Mouse (Mus musculus) megakaryocyte, embryonic 14.5 days (primary cell): ENCODE data around the gene Sox6. TPM values are rescaled to one million over a fixed set of nuclear protein-coding genes. Genes with fewer than 3 reads are reported as not detected.

ENCODE experiments used
- H3K27me3 ChIP-seq: replicated peaks from 2 replicates; pipeline ENCODE3; 2012; ENCODE audit warnings: inconsistent platforms
- H3K36me3 ChIP-seq: replicated peaks from 2 replicates; pipeline ENCODE3; 2012; ENCODE audit warnings: low read length, inconsistent platforms, mixed read lengths
- H3K4me1 ChIP-seq: 2 replicates; pipeline ENCODE4 v1.6.1; 2012; ENCODE audit warnings: inconsistent platforms
- H3K4me3 ChIP-seq: replicated peaks from 2 replicates; pipeline ENCODE3; 2012; ENCODE audit warnings: moderate library complexity, mild to moderate bottlenecking, inconsistent platforms
- H3K9me3 ChIP-seq: 2 replicates; pipeline ENCODE4 v1.6.1; 2012; ENCODE audit warnings: inconsistent platforms
- FLI1 ChIP-seq: IDR thresholded peaks from 2 replicates; pipeline ENCODE4 v1.6.1; 2012; ENCODE audit warnings: low read length, inconsistent platforms, mixed read lengths
- GATA1 ChIP-seq: IDR thresholded peaks from 3 replicates; pipeline ENCODE4 v1.6.1; 2012; ENCODE audit warnings: mixed read lengths, low read length, inconsistent platforms, borderline replicate concordance
- polyA plus RNA-seq: library from polyadenylated mRNA; stranded (reverse); fragments of >175 nt; gene quantifications from 2 replicates; pipeline ENCODE4 v1.2.3, GENCODE M21; 2012; ENCODE audit warnings: low replicate concordance; ENCODE audit not compliant: insufficient read depth

The Sox6 gene
- polyA plus RNA-seq, 1 experiment, result 0.17 TPM

DNA sequence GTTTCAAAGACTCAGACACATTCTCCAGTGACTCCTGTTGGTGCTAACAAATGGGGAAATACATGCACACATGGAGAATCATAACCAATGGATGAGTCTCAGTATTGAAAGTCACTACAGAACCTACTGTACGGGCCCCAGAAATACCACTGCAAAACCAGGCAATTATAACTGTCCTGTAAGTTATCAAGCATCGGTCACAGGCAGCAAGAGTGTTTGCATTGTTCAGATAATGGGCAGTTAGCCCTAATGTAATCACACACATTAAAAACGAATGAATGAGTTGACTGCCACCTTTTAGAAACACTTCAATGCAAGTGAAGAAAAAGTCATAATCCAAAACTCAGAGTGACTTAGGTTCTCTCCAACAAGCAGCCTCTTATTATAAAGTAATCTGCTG is 235.3 kb downstream of the Sox6 start:
- Histone ChIP-seq H3K4me1 (peaks cover 3% of the 10 kb centered on the region; the same call in 1 of the 2 replicates), H3K9me3 (no peaks in the 10 kb centered on the region), H3K27me3 (no peaks in the 10 kb centered on the region), H3K36me3 (no peaks in the 10 kb centered on the region), H3K4me3 (no peak overlapping the region)
- TF ChIP-seq GATA1 (no peak), FLI1 (no peak)

- TF ChIP-seq GATA1 (no peak), FLI1 (no peak)
- Histone ChIP-seq H3K9me3 (no peaks in the 10 kb centered on the region), H3K36me3 (no peaks in the 10 kb centered on the region)
Measured at GRCm38 (mm10) chr7:115794139-115794858, 244.3 kb downstream of the Sox6 start.

GRCm38 (mm10) chr7:115792841-115793240 is 245.8 kb downstream of the Sox6 start:
- no peak for TF ChIP-seq FLI1
- no peak for TF ChIP-seq GATA1
- Histone ChIP-seq H3K4me3 (no peak overlapping the region), H3K27me3 (no peaks in the 10 kb centered on the region), H3K4me1 (no peaks in the 10 kb centered on the region), H3K36me3 (no peaks in the 10 kb centered on the region), H3K9me3 (no peaks in the 10 kb centered on the region)

More at GRCm38 (mm10) chr7:115794139-115794858, 244.3 kb downstream of the Sox6 start:
- Histone ChIP-seq H3K4me1 (no peaks in the 10 kb centered on the region), H3K4me3 (no peak overlapping the region), H3K27me3 (no peaks in the 10 kb centered on the region)

GRCm38 (mm10) chr7:115789116-115789823 is 249.3 kb downstream of the Sox6 start:
- Histone ChIP-seq H3K9me3 (no peaks in the 10 kb centered on the region), H3K4me3 (no peak overlapping the region), H3K27me3 (no peaks in the 10 kb centered on the region), H3K4me1 (no peaks in the 10 kb centered on the region), H3K36me3 (no peaks in the 10 kb centered on the region)
- TF ChIP-seq FLI1 (no peak), GATA1 (no peak)

DNA sequence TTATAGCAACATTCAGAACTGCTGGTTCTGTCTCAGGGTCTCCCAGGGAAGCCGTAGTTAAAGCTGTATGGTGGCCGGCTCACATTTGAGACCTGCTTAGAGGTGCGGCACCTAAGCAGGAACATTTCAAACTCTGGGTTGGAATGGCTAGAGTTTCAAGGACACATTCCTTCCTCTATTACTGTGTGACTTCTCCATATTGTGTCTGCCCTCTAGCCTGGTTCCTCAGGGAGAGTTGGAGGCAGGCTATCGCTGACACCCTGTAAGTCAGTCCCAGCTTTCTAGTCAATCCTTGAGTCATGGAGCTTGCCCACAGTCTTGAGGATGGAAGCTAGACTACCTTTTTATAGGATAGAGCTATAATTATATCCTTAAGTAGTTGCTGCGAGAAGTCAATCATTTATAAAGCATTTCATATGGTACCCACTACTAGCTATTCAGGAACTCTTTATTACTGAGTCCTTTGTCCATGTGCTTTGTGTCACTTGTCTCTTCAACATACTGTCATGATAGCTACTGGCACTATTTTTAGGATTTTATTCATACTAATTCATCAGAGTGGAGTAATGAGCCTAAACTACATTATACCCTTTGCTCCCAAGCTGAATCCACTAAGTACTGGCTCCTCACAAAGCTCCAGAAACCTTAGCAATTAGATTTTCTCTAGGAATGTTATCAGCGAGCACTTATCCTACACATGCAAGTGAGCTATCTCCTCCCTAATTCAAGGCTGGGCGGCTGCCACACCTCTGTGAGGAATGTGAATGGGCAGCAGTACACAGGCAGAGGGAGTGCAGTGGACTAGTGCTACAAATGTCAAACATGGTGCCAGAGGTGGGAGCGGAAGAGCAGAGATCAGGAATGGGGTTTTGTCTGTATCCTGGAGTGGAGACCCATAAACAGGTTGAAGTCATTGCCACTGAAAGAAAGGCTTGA is 254.3 kb downstream of the Sox6 start:
- Histone ChIP-seq H3K27me3 (no peaks in the 10 kb centered on the region), H3K4me3 (no peak overlapping the region), H3K36me3 (no peaks in the 10 kb centered on the region), H3K4me1 (no peaks in the 10 kb centered on the region), H3K9me3 (peaks cover 4% of the 10 kb centered on the region; the same call in 1 of the 2 replicates)
- TF ChIP-seq FLI1 (no peak), GATA1 (no peak)

- Histone ChIP-seq H3K36me3 (no peaks in the 10 kb centered on the region), H3K4me3 (peak overlapping the region; percentile 29), H3K9me3 (peaks cover 4% of the 10 kb centered on the region; the same call in 1 of the 2 replicates), H3K4me1 (no peaks in the 10 kb centered on the region), H3K27me3 (no peaks in the 10 kb centered on the region)
- TF ChIP-seq FLI1, result no peak
- TF ChIP-seq GATA1, result no peak
Measured at GRCm38 (mm10) chr7:115780148-115780547, 258.4 kb downstream of the Sox6 start.

DNA sequence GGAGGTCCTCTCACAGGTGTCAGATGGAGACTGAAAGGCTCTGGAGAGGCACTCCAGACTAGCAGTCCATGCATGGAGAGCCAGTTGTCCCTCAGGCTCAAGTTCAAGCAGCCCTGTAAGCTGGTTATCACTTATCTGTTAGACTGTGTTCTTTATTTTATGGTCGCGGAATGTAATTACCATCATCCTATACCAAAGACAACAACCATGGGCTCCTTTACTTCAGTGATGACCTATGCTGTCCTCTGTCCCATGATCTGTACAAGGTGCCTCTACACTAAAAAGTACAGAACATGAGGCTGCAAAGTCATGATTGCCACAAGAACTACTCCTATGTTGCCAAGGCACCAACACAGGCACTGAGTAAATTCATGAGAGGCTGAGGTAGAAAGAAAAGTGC is 259.1 kb downstream of the Sox6 start:
- H3K4me3 ChIP-seq, result no peak overlapping the region
- no peaks in the 10 kb centered on the region for H3K27me3 ChIP-seq
- no peaks in the 10 kb centered on the region for H3K4me1 ChIP-seq
- peaks cover 4% of the 10 kb centered on the region; the same call in 1 of the 2 replicates for H3K9me3 ChIP-seq
- H3K36me3 ChIP-seq, result no peaks in the 10 kb centered on the region
- no peak for TF ChIP-seq FLI1

DNA sequence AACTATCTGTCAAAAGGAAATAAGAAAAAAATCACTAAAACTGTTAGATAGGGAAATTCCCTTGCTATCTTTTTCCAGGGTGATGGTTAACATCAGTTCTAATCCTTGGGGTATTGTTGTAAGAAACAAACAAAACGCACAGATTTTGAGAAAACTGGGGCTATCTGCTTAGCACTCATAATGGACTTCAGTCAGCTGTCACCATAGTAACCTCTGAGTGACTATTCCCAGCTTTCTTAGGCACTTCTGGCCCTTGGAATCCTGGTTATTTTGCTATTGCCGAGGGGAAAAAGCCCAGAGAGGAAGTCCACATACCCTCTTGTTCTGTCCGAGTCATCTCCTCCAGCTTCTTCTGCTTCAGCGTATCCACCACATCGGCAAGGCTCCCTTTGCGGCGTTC is 261.9 kb downstream of the Sox6 start:
- Histone ChIP-seq H3K27me3 (no peaks in the 10 kb centered on the region), H3K9me3 (peaks cover 4% of the 10 kb centered on the region; the same call in 1 of the 2 replicates), H3K4me3 (no peak overlapping the region), H3K4me1 (no peaks in the 10 kb centered on the region), H3K36me3 (no peaks in the 10 kb centered on the region)
- no peak for TF ChIP-seq GATA1
- no peak for TF ChIP-seq FLI1

DNA sequence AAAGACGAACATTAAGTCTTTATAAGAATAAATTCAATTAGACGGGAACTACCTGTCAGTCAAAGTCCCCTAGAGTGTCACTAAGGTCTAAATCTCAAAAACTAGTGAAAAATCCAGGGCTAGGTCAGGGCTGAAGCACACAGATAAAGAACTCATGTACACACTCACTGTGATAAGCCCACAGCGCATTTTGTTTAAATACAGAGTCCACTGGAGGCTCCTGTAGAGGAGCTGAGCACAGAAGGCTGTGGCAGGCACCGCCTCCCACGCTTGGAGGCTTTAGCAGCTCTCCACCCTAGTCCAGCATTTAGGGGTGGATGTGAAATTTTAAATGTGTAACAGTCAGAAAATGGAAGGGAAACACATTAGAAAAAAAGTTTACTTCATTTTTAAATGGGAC is 262.3 kb downstream of the Sox6 start:
- TF ChIP-seq GATA1, result no peak
- TF ChIP-seq FLI1, result no peak
- no peaks in the 10 kb centered on the region for H3K4me1 ChIP-seq
- H3K4me3 ChIP-seq, result no peak overlapping the region
- peaks cover 4% of the 10 kb centered on the region; the same call in 1 of the 2 replicates for H3K9me3 ChIP-seq
- no peaks in the 10 kb centered on the region for H3K27me3 ChIP-seq
- no peaks in the 10 kb centered on the region for H3K36me3 ChIP-seq
